Mouse (Mus musculus) cerebellum, adult (tissue): Measurements from ENCODE around the gene Gm45234.

Experiments
- ATAC-seq: cut with Nextera tagmentation; 2 replicates; pipeline ENCODE4 v1.9.2; 2017; ENCODE audit warnings: mild to moderate bottlenecking, moderate library complexity, mixed read lengths; ENCODE audit not compliant: insufficient number of reproducible peaks, low FRiP score, low TSS enrichment

The Gm45234 gene

GRCm38 (mm10) chr6:124712918-124713317, 42.9 kb downstream of the Gm45234 start:
- ATAC-seq = no peak

GRCm38 (mm10) chr6:124711824-124712782, 43.7 kb downstream of the Gm45234 start, which contains the start of the genes Emg1 and Phb2:
TSS of gene Emg1 (minus strand) at chr6:124712178.
TSS of gene Phb2 (plus strand) at chr6:124712336.
- peak; percentile 92 for ATAC-seq

GRCm38 (mm10) chr6:124708289-124708889, 47.4 kb downstream of the Gm45234 start:
- no peak for ATAC-seq

- ATAC-seq = no peak
These were observed 49.7 kb downstream of the Gm45234 start for GRCm38 (mm10) chr6:124706061-124706627.

- no peak for ATAC-seq
These were observed 51.4 kb downstream of the Gm45234 start for GRCm38 (mm10) chr6:124704417-124704816.

GRCm38 (mm10) chr6:124703789-124704188, 52.0 kb downstream of the Gm45234 start:
- no peak for ATAC-seq

- no peak for ATAC-seq
These were observed 53.1 kb downstream of the Gm45234 start for GRCm38 (mm10) chr6:124702784-124703103.

- no peak for ATAC-seq
These were observed 53.6 kb downstream of the Gm45234 start for GRCm38 (mm10) chr6:124702102-124702783.

- no peak; the same call in 1 of the 2 replicates for ATAC-seq
These were observed 54.5 kb downstream of the Gm45234 start for GRCm38 (mm10) chr6:124701338-124701737.

- ATAC-seq = peak; percentile 34
These were observed 55.7 kb downstream of the Gm45234 start for GRCm38 (mm10) chr6:124699962-124700610.

- peak; percentile 53; the same call in 1 of the 2 replicates for ATAC-seq
These were observed 56.5 kb downstream of the Gm45234 start for GRCm38 (mm10) chr6:124699366-124699765.

GRCm38 (mm10) chr6:124698751-124699150, 57.1 kb downstream of the Gm45234 start:
- ATAC-seq = no peak

- no peak for ATAC-seq
These were observed 59.2 kb downstream of the Gm45234 start for GRCm38 (mm10) chr6:124696441-124697150.

GRCm38 (mm10) chr6:124694166-124694955, 61.5 kb downstream of the Gm45234 start:
- no peak for ATAC-seq

- no peak for ATAC-seq
These were observed 62.4 kb downstream of the Gm45234 start for GRCm38 (mm10) chr6:124693243-124693981.

GRCm38 (mm10) chr6:124690517-124690916, 65.3 kb downstream of the Gm45234 start:
- ATAC-seq = no peak
